Mouse (Mus musculus) cerebellum, postnatal 36 days (tissue): Measurements from ENCODE around the gene 1700001P01Rik.
A peak's percentile ranks its signal among the peaks of the same experiment; 100 is the strongest.

Source experiments
- DNase-seq, 2 experiments: peaks; one replicate each; pipeline ENCODE4 v3.0.0; 2021 to 2022; ENCODE audit warnings: mixed read lengths in 2 of 2

Gene 1700001P01Rik

GRCm38 (mm10) chr11:97809235-97810121, 33.8 kb upstream of the 1700001P01Rik start:
- DNase-seq = no peak

GRCm38 (mm10) chr11:97808621-97809234, 33.0 kb upstream of the 1700001P01Rik start:
- peak; percentile 54 to 61 for DNase-seq

- DNase-seq = no peak
Measured at GRCm38 (mm10) chr11:97808093-97808492, 32.4 kb upstream of the 1700001P01Rik start.

GRCm38 (mm10) chr11:97807626-97808025, 31.9 kb upstream of the 1700001P01Rik start:
- no peak for DNase-seq

GRCm38 (mm10) chr11:97806613-97806964, 30.9 kb upstream of the 1700001P01Rik start:
- DNase-seq = no peak

- DNase-seq = no peak
Measured at GRCm38 (mm10) chr11:97805662-97806612, 30.2 kb upstream of the 1700001P01Rik start.

- DNase-seq = no peak
Measured at GRCm38 (mm10) chr11:97804841-97805661, 29.3 kb upstream of the 1700001P01Rik start.

- DNase-seq = no peak
Measured at GRCm38 (mm10) chr11:97803847-97804246, 28.1 kb upstream of the 1700001P01Rik start.

- no peak for DNase-seq
Measured at GRCm38 (mm10) chr11:97802495-97802894, 26.8 kb upstream of the 1700001P01Rik start.

GRCm38 (mm10) chr11:97802194-97802470, 26.4 kb upstream of the 1700001P01Rik start:
- no peak for DNase-seq

GRCm38 (mm10) chr11:97801409-97802193, 25.9 kb upstream of the 1700001P01Rik start:
- peak in 1 of 2 experiments; percentile 52 for DNase-seq

- no peak for DNase-seq
Measured at GRCm38 (mm10) chr11:97800691-97801408, 25.1 kb upstream of the 1700001P01Rik start.

GRCm38 (mm10) chr11:97799994-97800690, 24.4 kb upstream of the 1700001P01Rik start:
- DNase-seq = peak; percentile 55 to 65

- peak; percentile 86 to 91 for DNase-seq
Measured at GRCm38 (mm10) chr11:97799146-97799993, 23.7 kb upstream of the 1700001P01Rik start.

- peak; percentile 89 to 96 for DNase-seq
Measured at GRCm38 (mm10) chr11:97798782-97799145, 23.0 kb upstream of the 1700001P01Rik start, which contains the start of gene Lasp1. Gene Lasp1, plus strand, starts transcription at chr11:97799000.

GRCm38 (mm10) chr11:97798083-97798435, 22.3 kb upstream of the 1700001P01Rik start:
- no peak for DNase-seq

GRCm38 (mm10) chr11:97797369-97798082, 21.8 kb upstream of the 1700001P01Rik start:
- no peak for DNase-seq

GRCm38 (mm10) chr11:97796910-97797309, 21.2 kb upstream of the 1700001P01Rik start:
- peak; percentile 79 to 87 for DNase-seq
